Mouse (Mus musculus) spleen, adult 18-20 months (tissue): ENCODE measurements around the gene Ksr2.

Source experiments
- DNase-seq, 2 experiments: peaks; one replicate each; pipeline ENCODE4 v3.0.0; 2022; ENCODE audit warnings: mixed read lengths in 2 of 2

The Ksr2 gene

GRCm38 (mm10) chr5:117486092-117486491 lies 72.3 kb downstream of the Ksr2 start:
- DNase-seq, result no peak

GRCm38 (mm10) chr5:117488155-117488554 lies 74.4 kb downstream of the Ksr2 start:
- DNase-seq, result no peak

GRCm38 (mm10) chr5:117488670-117489325 lies 75.0 kb downstream of the Ksr2 start:
- DNase-seq, result no peak

GRCm38 (mm10) chr5:117492933-117493863 lies 79.4 kb downstream of the Ksr2 start:
- no peak for DNase-seq

GRCm38 (mm10) chr5:117493947-117494346 lies 80.1 kb downstream of the Ksr2 start:
- peak in 1 of 2 experiments; percentile 37 for DNase-seq

GRCm38 (mm10) chr5:117497084-117497483 lies 83.3 kb downstream of the Ksr2 start:
- DNase-seq, result no peak

- DNase-seq, result peak in 1 of 2 experiments; percentile 34
These were observed 88.8 kb downstream of the Ksr2 start for GRCm38 (mm10) chr5:117502611-117503010.

GRCm38 (mm10) chr5:117504431-117504830 lies 90.6 kb downstream of the Ksr2 start:
- DNase-seq, result no peak

- peak in 1 of 2 experiments; percentile 43 for DNase-seq
These were observed 91.4 kb downstream of the Ksr2 start for GRCm38 (mm10) chr5:117505204-117505603.

GRCm38 (mm10) chr5:117505769-117506168 lies 92.0 kb downstream of the Ksr2 start:
- no peak for DNase-seq

- peak; percentile 23 to 68 for DNase-seq
These were observed 92.6 kb downstream of the Ksr2 start for GRCm38 (mm10) chr5:117506406-117506805.

GRCm38 (mm10) chr5:117509511-117510375 lies 95.9 kb downstream of the Ksr2 start:
- peak; percentile 25 to 46 for DNase-seq

GRCm38 (mm10) chr5:117510864-117511263 lies 97.1 kb downstream of the Ksr2 start:
- DNase-seq, result no peak

- DNase-seq, result no peak
These were observed 101.6 kb downstream of the Ksr2 start for GRCm38 (mm10) chr5:117515396-117515795.

GRCm38 (mm10) chr5:117515861-117516260 lies 102.1 kb downstream of the Ksr2 start:
- DNase-seq, result no peak

- DNase-seq, result peak in 1 of 2 experiments; percentile 51
These were observed 102.8 kb downstream of the Ksr2 start for GRCm38 (mm10) chr5:117516597-117516996.

- DNase-seq, result no peak
These were observed 106.2 kb downstream of the Ksr2 start for GRCm38 (mm10) chr5:117519858-117520495.

- no peak for DNase-seq
These were observed 107.4 kb downstream of the Ksr2 start for GRCm38 (mm10) chr5:117521156-117521555.

- no peak for DNase-seq
These were observed 107.9 kb downstream of the Ksr2 start for GRCm38 (mm10) chr5:117521701-117522100.

GRCm38 (mm10) chr5:117522471-117522870 lies 108.7 kb downstream of the Ksr2 start:
- no peak for DNase-seq

GRCm38 (mm10) chr5:117523010-117523409 lies 109.2 kb downstream of the Ksr2 start:
- DNase-seq, result no peak

GRCm38 (mm10) chr5:117530991-117531390 lies 117.2 kb downstream of the Ksr2 start:
- DNase-seq, result no peak
